Mouse (Mus musculus): ENCODE measurements around the gene Rad51b.

The Rad51b gene

GRCm38 (mm10) chr12:79648812-79649700 lies 352.0 kb downstream of the Rad51b start:
- no peak for DNase-seq (ENCODE audit: low read depth)

- no peak for DNase-seq (ENCODE audit: low read depth)
These were observed 352.7 kb downstream of the Rad51b start for GRCm38 (mm10) chr12:79649796-79650195.

GRCm38 (mm10) chr12:79655138-79655537 lies 358.1 kb downstream of the Rad51b start:
- no peak for DNase-seq (ENCODE audit: low read depth)

- DNase-seq (ENCODE audit: low read depth), result no peak
These were observed 361.8 kb downstream of the Rad51b start for GRCm38 (mm10) chr12:79658861-79659260.

GRCm38 (mm10) chr12:79661270-79661669 lies 364.2 kb downstream of the Rad51b start:
- no peak for DNase-seq (ENCODE audit: low read depth)

- no peak for DNase-seq (ENCODE audit: low read depth)
These were observed 366.2 kb downstream of the Rad51b start for GRCm38 (mm10) chr12:79663131-79663892.

- no peak for DNase-seq (ENCODE audit: low read depth)
These were observed 367.0 kb downstream of the Rad51b start for GRCm38 (mm10) chr12:79663893-79664574.

GRCm38 (mm10) chr12:79674846-79675439 lies 377.9 kb downstream of the Rad51b start:
- no peak for DNase-seq (ENCODE audit: low read depth)

- no peak for DNase-seq (ENCODE audit: low read depth)
These were observed 378.5 kb downstream of the Rad51b start for GRCm38 (mm10) chr12:79675440-79676176.

GRCm38 (mm10) chr12:79676251-79676650 lies 379.2 kb downstream of the Rad51b start:
- DNase-seq (ENCODE audit: low read depth), result no peak

- no peak for DNase-seq (ENCODE audit: low read depth)
These were observed 379.8 kb downstream of the Rad51b start for GRCm38 (mm10) chr12:79676896-79677295.

GRCm38 (mm10) chr12:79679251-79679901 lies 382.3 kb downstream of the Rad51b start:
- DNase-seq (ENCODE audit: low read depth), result no peak

GRCm38 (mm10) chr12:79679941-79680697 lies 383.0 kb downstream of the Rad51b start:
- DNase-seq (ENCODE audit: low read depth), result no peak

GRCm38 (mm10) chr12:79680698-79681072 lies 383.6 kb downstream of the Rad51b start:
- DNase-seq (ENCODE audit: low read depth), result no peak

GRCm38 (mm10) chr12:79681571-79681970 lies 384.5 kb downstream of the Rad51b start:
- DNase-seq (ENCODE audit: low read depth), result no peak

- DNase-seq (ENCODE audit: low read depth), result no peak
These were observed 386.3 kb downstream of the Rad51b start for GRCm38 (mm10) chr12:79683350-79683749.

GRCm38 (mm10) chr12:79683759-79684158 lies 386.7 kb downstream of the Rad51b start:
- no peak for DNase-seq (ENCODE audit: low read depth)

- no peak for DNase-seq (ENCODE audit: low read depth)
These were observed 387.3 kb downstream of the Rad51b start for GRCm38 (mm10) chr12:79684338-79684737.

- no peak for DNase-seq (ENCODE audit: low read depth)
These were observed 389.7 kb downstream of the Rad51b start for GRCm38 (mm10) chr12:79686594-79687325.

All from c-Kit-positive CD71-positive TER-119-negative erythroid progenitor cells, embryonic 14.5 days (primary cell).